Mouse (Mus musculus) kidney, postnatal 10 days (tissue): ENCODE measurements around the gene Caly.

ENCODE experiments used
- DNase-seq: peaks from one replicate; pipeline ENCODE4 v3.0.0; 2021; ENCODE audit warnings: mixed read lengths

The Caly gene

GRCm38 (mm10) chr7:140082242-140082678 is at the start of gene Caly:
Gene Caly, minus strand, starts transcription at chr7:140082548.
- peak; percentile 65 for DNase-seq

- DNase-seq = no peak
Measured at GRCm38 (mm10) chr7:140127911-140128310, 45.6 kb upstream of the Caly start.

GRCm38 (mm10) chr7:140126934-140127333 is 44.6 kb upstream of the Caly start:
- no peak for DNase-seq

GRCm38 (mm10) chr7:140126022-140126350 is 43.6 kb upstream of the Caly start:
- no peak for DNase-seq

- peak; percentile 98 for DNase-seq
Measured at GRCm38 (mm10) chr7:140125278-140126021, 43.1 kb upstream of the Caly start.

GRCm38 (mm10) chr7:140124382-140124781 is 42.0 kb upstream of the Caly start:
- no peak for DNase-seq

GRCm38 (mm10) chr7:140122765-140123164 is 40.4 kb upstream of the Caly start:
- no peak for DNase-seq

GRCm38 (mm10) chr7:140121338-140121910 is 39.1 kb upstream of the Caly start:
- no peak for DNase-seq

- DNase-seq = no peak
Measured at GRCm38 (mm10) chr7:140120484-140120883, 38.1 kb upstream of the Caly start.

GRCm38 (mm10) chr7:140116329-140117054 is 34.1 kb upstream of the Caly start, which contains the start of gene Echs1:
Gene Echs1, minus strand, starts transcription at chr7:140116476.
- DNase-seq = peak; percentile 94

GRCm38 (mm10) chr7:140115583-140116328 is 33.4 kb upstream of the Caly start, which contains the start of gene Paox:
Gene Paox, plus strand, starts transcription at chr7:140115799.
- DNase-seq = peak; percentile 70

GRCm38 (mm10) chr7:140111943-140112342 is 29.6 kb upstream of the Caly start:
- DNase-seq = no peak

- no peak for DNase-seq
Measured at GRCm38 (mm10) chr7:140104009-140104408, 21.7 kb upstream of the Caly start.

- peak; percentile 92 for DNase-seq
Measured at GRCm38 (mm10) chr7:140101993-140102860, 19.9 kb upstream of the Caly start, which contains the start of gene Fuom. Gene Fuom, minus strand, starts transcription at chr7:140102441.

GRCm38 (mm10) chr7:140101498-140101897 is 19.1 kb upstream of the Caly start:
- no peak for DNase-seq

GRCm38 (mm10) chr7:140098466-140098865 is 16.1 kb upstream of the Caly start:
- no peak for DNase-seq

GRCm38 (mm10) chr7:140096055-140096454 is 13.7 kb upstream of the Caly start:
- DNase-seq = no peak

GRCm38 (mm10) chr7:140095556-140095955 is 13.2 kb upstream of the Caly start:
- peak; percentile 83 for DNase-seq

- DNase-seq = peak; percentile 46
Measured at GRCm38 (mm10) chr7:140094954-140095353, 12.6 kb upstream of the Caly start.

GRCm38 (mm10) chr7:140092924-140093528 is 10.7 kb upstream of the Caly start, which contains the start of gene Prap1:
Gene Prap1, plus strand, starts transcription at chr7:140093395.
- DNase-seq = no peak

- no peak for DNase-seq
Measured at GRCm38 (mm10) chr7:140090601-140091000, 8.3 kb upstream of the Caly start.
